Mouse (Mus musculus) stomach, postnatal 0 days (tissue): ENCODE data around the gene D5Ertd579e. TPM values are rescaled to one million over a fixed set of nuclear protein-coding genes. Genes with fewer than 3 reads are reported as not detected.
A peak's percentile ranks its signal among the peaks of the same experiment; 100 is the strongest.

Experiments used
- ATAC-seq: fragments of 200-750 bp; cut with Nextera tagmentation; 2 replicates; pipeline ENCODE4 v1.8.0; 2017; ENCODE audit not compliant: low FRiP score, low TSS enrichment
- DNase-seq: peaks from one replicate; pipeline ENCODE4 v3.0.0-alpha.2; 2016; ENCODE audit warnings: low spot score
- H3K27ac ChIP-seq: fragments of 300-500 bp; sonication (generic); replicated peaks from 2 replicates; pipeline ENCODE4 v1.5.1; 2014; ENCODE audit warnings: mild to moderate bottlenecking, control low read depth
- H3K27me3 ChIP-seq: fragments of 300-500 bp; sonication (generic); 2 replicates; pipeline ENCODE4 v1.6.1; 2014; ENCODE audit warnings: low read length; ENCODE audit not compliant: control insufficient read depth, insufficient read depth
- H3K36me3 ChIP-seq: fragments of 300-500 bp; sonication (generic); 2 replicates; pipeline ENCODE4 v1.6.1; 2014; ENCODE audit warnings: low read length, mixed read lengths; ENCODE audit not compliant: control insufficient read depth, insufficient read depth
- H3K4me1 ChIP-seq: fragments of 300-500 bp; sonication (generic); replicated peaks from 2 replicates; pipeline ENCODE4 v1.6.1; 2014; ENCODE audit warnings: antibody characterized with exemption; ENCODE audit not compliant: control insufficient read depth, insufficient read depth
- H3K4me2 ChIP-seq: fragments of 300-500 bp; sonication (generic); replicated peaks from 2 replicates; pipeline ENCODE4 v1.6.1; 2014; ENCODE audit warnings: low read depth, mild to moderate bottlenecking, control low read depth, moderate library complexity
- H3K4me3 ChIP-seq: fragments of 300-500 bp; sonication (generic); 2 replicates; pipeline ENCODE4 v1.5.1; 2014; ENCODE audit warnings: low read depth, low read length, control low read depth
- H3K9ac ChIP-seq: fragments of 300-500 bp; sonication (generic); 2 replicates; pipeline ENCODE4 v1.6.1; 2014; ENCODE audit warnings: mild to moderate bottlenecking, low read length, control low read depth, mixed read lengths
- H3K9me3 ChIP-seq: fragments of 300-500 bp; sonication (generic); 2 replicates; pipeline ENCODE4 v1.6.1; 2016; ENCODE audit warnings: low read length; ENCODE audit not compliant: control insufficient read depth
- CTCF ChIP-seq: IDR thresholded peaks from 2 replicates; pipeline ENCODE4 v1.5.1; 2016; ENCODE audit warnings: antibody characterized with exemption, low read depth, mild to moderate bottlenecking, moderate library complexity
- EP300 ChIP-seq: optimal IDR thresholded peaks from 2 replicates; pipeline ENCODE3; 2016; ENCODE audit warnings: antibody characterized with exemption
- WGBS: fragments of 180-500 bp; shearing (Covaris S2); extraction: QIAGEN DNeasy Blood & Tissue Kit; methylation state at CpG from one replicate; pipeline ENCODE4 v1.1.7; 2014; 5-methylcytosine and 5-hydroxymethylcytosine counted together
- polyA plus RNA-seq: library from polyadenylated mRNA; unstranded; fragments of >200 nt; fragmentation: Nextera tagmentation; extraction: Ambion mirVana; gene quantifications from 2 replicates; pipeline ENCODE4 v1.2.1, GENCODE M21; 2015

D5Ertd579e gene
- polyA plus RNA-seq, 1 experiment from 2014 or later = 22.7 TPM

GRCm38 (mm10) chr5:36711863-36712262, 16.0 kb upstream of the D5Ertd579e start:
- peaks cover 8% of the 10 kb centered on the region; the same call in 1 of the 2 replicates for H3K4me1 ChIP-seq
- H3K9ac ChIP-seq = no peak overlapping the region
- TF ChIP-seq EP300 = no peak
- TF ChIP-seq CTCF = no peak
- ATAC-seq (no peak), DNase-seq (no peak)
- no peaks in the 10 kb centered on the region for H3K27me3 ChIP-seq
- peak overlapping the region; percentile 90 for H3K27ac ChIP-seq
- peak overlapping the region; percentile 64; the same call in 1 of the 2 replicates for H3K4me2 ChIP-seq
- H3K4me3 ChIP-seq = no peak overlapping the region
- H3K36me3 ChIP-seq = no peaks in the 10 kb centered on the region
- 49% methylated on average over 5 of the region's 5 CpGs for WGBS
- H3K9me3 ChIP-seq = no peaks in the 10 kb centered on the region

DNA sequence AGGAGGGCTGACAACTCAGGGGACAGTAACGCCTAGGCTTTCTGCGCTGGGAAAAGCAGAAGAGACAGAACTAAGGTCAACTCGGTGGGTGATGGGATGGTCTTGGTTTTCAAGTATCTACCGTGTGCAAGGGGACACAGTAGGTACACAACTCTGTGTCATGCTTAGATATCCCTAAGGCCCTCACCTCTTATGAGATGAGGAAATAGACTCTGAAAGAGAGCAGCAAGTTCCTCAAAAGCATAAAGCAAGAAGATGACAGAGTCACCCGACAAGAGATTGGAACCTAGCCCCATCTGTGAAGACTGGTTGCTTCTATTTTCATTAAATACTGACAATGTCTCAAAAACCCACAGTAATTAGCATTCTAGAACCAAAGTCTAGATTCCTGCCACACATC, 10.0 kb upstream of the D5Ertd579e start:
- DNase-seq = no peak
- no peaks in the 10 kb centered on the region for H3K27me3 ChIP-seq
- H3K36me3 ChIP-seq = no peaks in the 10 kb centered on the region
- H3K27ac ChIP-seq = no peak overlapping the region
- no peak for TF ChIP-seq EP300
- TF ChIP-seq CTCF = no peak
- WGBS = 81% methylated on average over 5 of the region's 5 CpGs
- H3K4me3 ChIP-seq = no peak overlapping the region
- H3K9ac ChIP-seq = no peak overlapping the region
- ATAC-seq = no peak
- H3K4me2 ChIP-seq = no peak overlapping the region
- no peaks in the 10 kb centered on the region for H3K9me3 ChIP-seq
- H3K4me1 ChIP-seq = no peaks in the 10 kb centered on the region

- H3K27ac ChIP-seq = no peak overlapping the region
- H3K4me1 ChIP-seq = no peaks in the 10 kb centered on the region
- ATAC-seq = no peak
- no peak overlapping the region for H3K4me3 ChIP-seq
- no peak for DNase-seq
- no peaks in the 10 kb centered on the region for H3K36me3 ChIP-seq
- H3K9me3 ChIP-seq = no peaks in the 10 kb centered on the region
- H3K9ac ChIP-seq = no peak overlapping the region
- H3K4me2 ChIP-seq = no peak overlapping the region
- no peaks in the 10 kb centered on the region for H3K27me3 ChIP-seq
- no peak for TF ChIP-seq CTCF
- no peak for TF ChIP-seq EP300
- WGBS = 90% methylated on average over 5 of the region's 5 CpGs
These were observed 9.6 kb upstream of the D5Ertd579e start for GRCm38 (mm10) chr5:36705390-36705789.

DNA sequence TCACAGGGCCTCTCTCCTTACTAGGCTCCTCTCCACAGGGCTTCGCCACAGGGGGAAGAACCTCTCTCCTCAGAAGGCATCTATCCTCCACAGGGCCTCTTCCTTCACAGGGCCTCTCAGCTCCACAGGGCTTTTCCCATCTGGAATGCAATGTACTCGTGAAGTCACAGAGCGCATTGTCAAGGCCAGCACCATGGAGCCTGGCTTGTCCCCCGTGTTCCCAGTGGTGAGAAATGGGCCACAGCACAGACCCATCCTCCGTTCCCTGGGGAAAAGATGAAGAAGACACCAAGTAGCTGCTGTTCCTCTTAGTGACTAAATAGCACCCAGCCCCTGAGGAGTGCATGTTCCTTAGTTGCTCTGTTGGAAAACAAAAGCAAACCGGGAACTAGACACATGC, 8.9 kb upstream of the D5Ertd579e start:
- ATAC-seq = no peak
- no peak for DNase-seq
- Histone ChIP-seq H3K27me3 (no peaks in the 10 kb centered on the region), H3K9ac (no peak overlapping the region), H3K27ac (no peak overlapping the region), H3K4me2 (no peak overlapping the region), H3K36me3 (no peaks in the 10 kb centered on the region), H3K4me3 (no peak overlapping the region), H3K9me3 (no peaks in the 10 kb centered on the region), H3K4me1 (no peaks in the 10 kb centered on the region)
- TF ChIP-seq CTCF (no peak), EP300 (no peak)
- WGBS = 79% methylated on average over 6 of the region's 6 CpGs

- no peaks in the 10 kb centered on the region for H3K9me3 ChIP-seq
- no peaks in the 10 kb centered on the region for H3K27me3 ChIP-seq
- no peak overlapping the region for H3K9ac ChIP-seq
- H3K4me2 ChIP-seq = no peak overlapping the region
- 0 out of 2 replicates have a peak overlapping the region, but pooled peaks have one; percentile 35 for H3K27ac ChIP-seq
- H3K36me3 ChIP-seq = no peaks in the 10 kb centered on the region
- 53% methylated on average over 6 of the region's 6 CpGs for WGBS
- TF ChIP-seq CTCF (no peak), EP300 (no peak)
- no peaks in the 10 kb centered on the region for H3K4me1 ChIP-seq
- peak; percentile 82 for ATAC-seq
- peak; percentile 44 for DNase-seq
- no peak overlapping the region for H3K4me3 ChIP-seq
These were observed 5.3 kb upstream of the D5Ertd579e start for GRCm38 (mm10) chr5:36700939-36701620.

DNA sequence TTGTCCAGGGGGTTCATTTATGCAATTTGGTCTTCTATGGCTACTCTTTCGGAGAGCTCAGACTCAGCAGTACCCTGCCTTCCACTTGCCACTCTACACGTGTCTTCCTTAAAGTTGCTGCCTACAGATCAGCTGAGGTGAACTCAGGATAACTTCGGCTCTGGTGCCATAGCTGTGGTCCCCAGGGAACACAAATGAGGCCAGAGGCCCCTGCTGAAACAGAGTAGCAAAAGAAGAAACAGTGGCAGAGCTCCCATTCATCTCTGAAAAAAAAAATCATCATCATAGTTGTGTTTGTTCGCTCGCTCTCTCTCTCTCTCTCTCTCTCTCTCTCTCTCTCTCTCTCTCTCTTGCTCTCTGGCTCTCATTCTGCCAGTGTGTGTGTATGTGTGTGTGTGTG, 2.9 kb upstream of the D5Ertd579e start:
- Histone ChIP-seq H3K4me3 (no peak overlapping the region), H3K9ac (no peak overlapping the region), H3K27ac (no peak overlapping the region), H3K9me3 (no peaks in the 10 kb centered on the region), H3K36me3 (no peaks in the 10 kb centered on the region), H3K27me3 (no peaks in the 10 kb centered on the region), H3K4me1 (no peaks in the 10 kb centered on the region; the same call in 1 of the 2 replicates), H3K4me2 (no peak overlapping the region)
- WGBS = 60% methylated on average over 5 of the region's 5 CpGs
- DNase-seq (no peak), ATAC-seq (no peak)
- no peak for TF ChIP-seq CTCF
- TF ChIP-seq EP300 = no peak
